Mouse (Mus musculus) lung, postnatal 0 days (tissue): ENCODE measurements around the gene Nit1.

Source experiments
- CTCF ChIP-seq: IDR thresholded peaks from 2 replicates; pipeline ENCODE4 v1.5.1; 2016; ENCODE audit warnings: antibody characterized with exemption, mild to moderate bottlenecking
- EP300 ChIP-seq: IDR thresholded peaks from 2 replicates; pipeline ENCODE4 v1.6.1; 2016; ENCODE audit warnings: antibody characterized with exemption, mild to moderate bottlenecking, control low read depth

DNA sequence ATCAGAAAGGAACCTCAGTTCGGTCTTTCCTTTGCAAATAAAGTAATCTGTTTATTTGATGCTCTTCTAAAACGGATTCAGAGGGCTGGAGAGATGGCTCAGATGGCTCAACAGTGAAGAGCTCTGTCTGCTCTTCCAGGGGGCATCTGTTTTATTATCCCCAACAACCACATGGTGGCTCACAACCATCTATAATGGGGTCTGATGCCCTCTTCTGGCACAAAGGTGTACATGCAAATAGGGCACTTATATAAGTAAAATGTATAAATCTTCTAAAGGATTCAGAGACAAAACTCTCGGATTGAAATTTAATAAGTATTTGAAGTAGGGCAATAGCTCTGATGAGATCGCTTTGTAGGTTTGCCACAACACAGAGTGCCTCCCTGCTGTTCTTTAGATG lies 13.0 kb upstream of the Nit1 start:
- TF ChIP-seq EP300 (no peak), CTCF (peak; percentile 90)
